28 mouse cellular contexts compared by ENCODE assay signal in genomic region chr11:46810511-46810910, GRCm38 (mm10). TPM values are rescaled to one million over a fixed set of nuclear protein-coding genes. Genes with fewer than 3 reads are reported as not detected.
DNase-seq lines count a peak whose midpoint lies in the region; ATAC-seq and TF ChIP-seq lines count a peak whose summit lies in the region.
"Had no signal": no experiment of that assay in that cellular context is flagged by ENCODE, and none has a peak within 500 bp of the region (broad histone marks: within the 10 kb centered on the region; RNA-seq: fewer than 3 reads in every experiment).

Gene Timd4 (plus strand): TSS chr11:46810800.

- no peak for TF ChIP-seq POLR2A in liver, adult 2 months (IDR thresholded peaks at IDR 0.05; ENCODE audit: extremely low read depth, insufficient read depth, low read length)

- no peaks in the 10 kb centered on the region for H3K36me3 ChIP-seq in heart, embryonic 11.5 days (ENCODE audit: control insufficient read depth, insufficient read depth, low read length)
- no peaks in the 10 kb centered on the region for H3K36me3 ChIP-seq in liver, adult 2 months (ENCODE audit: control insufficient read depth, insufficient read depth, low read length)
- no peaks in the 10 kb centered on the region for H3K36me3 ChIP-seq in liver, embryonic 11.5 days (ENCODE audit: control insufficient read depth, insufficient read depth, low read length)
- H3K36me3 ChIP-seq: embryonic facial prominence, embryonic 12.5 days; embryonic facial prominence, embryonic 15.5 days; heart, embryonic 13.5 days; hindbrain, embryonic 10.5 days; hindbrain, embryonic 13.5 days; intestine, embryonic 15.5 days had no signal

- H3K4me1 ChIP-seq in heart, embryonic 11.5 days (ENCODE audit: control insufficient read depth, insufficient read depth, low read length) = no peaks in the 10 kb centered on the region
- H3K4me1 ChIP-seq in liver, adult 2 months (ENCODE audit: control insufficient read depth, insufficient read depth, low read length) = no peaks in the 10 kb centered on the region
- H3K4me1 ChIP-seq in liver, embryonic 11.5 days (replicated peaks; ENCODE audit: control insufficient read depth, insufficient read depth, low read length) = no peaks in the 10 kb centered on the region
- H3K4me1 ChIP-seq: embryonic facial prominence, embryonic 12.5 days; embryonic facial prominence, embryonic 15.5 days; heart, embryonic 13.5 days; hindbrain, embryonic 10.5 days; hindbrain, embryonic 13.5 days; intestine, embryonic 15.5 days had no signal

- peak; percentile 11 to 40 for DNase-seq in heart, adult 18-20 months
- peak; percentile 24 for DNase-seq in liver, adult 2 months (ENCODE audit: extremely low read depth, low read depth, low spot score)
- DNase-seq in liver, embryonic 11.5 days (ENCODE audit: low spot score) = no peak
- peak; percentile 6 for DNase-seq in skeletal muscle tissue, adult 2 months (ENCODE audit: low read depth, low spot score)
- DNase-seq in kidney, postnatal 14 days = no peak
- DNase-seq: adrenal gland, adult 2 months; adrenal gland, postnatal 14 days; cerebellum, adult 11 months; cerebellum, adult 2 months; cerebellum, adult 9-11 months; cerebellum, postnatal 25 days; forebrain, postnatal 0 days; gastrocnemius, postnatal 36 days had no signal

- H3K4me2 ChIP-seq in heart, embryonic 11.5 days = no peak within 1 kb of the TSS
- no peak within 1 kb of the TSS for H3K4me2 ChIP-seq in liver, embryonic 11.5 days
- H3K4me2 ChIP-seq: embryonic facial prominence, embryonic 12.5 days; embryonic facial prominence, embryonic 15.5 days; heart, embryonic 13.5 days; hindbrain, embryonic 13.5 days; intestine, embryonic 15.5 days had no signal

- WGBS in heart, embryonic 11.5 days (ENCODE audit: insufficient replicate concordance) = 64% methylated on average over 5 of the region's 5 CpGs
- 75% methylated on average over 5 of the region's 5 CpGs for WGBS in liver, adult 2 months
- 70% methylated on average over 5 of the region's 5 CpGs for WGBS in liver, embryonic 11.5 days

- no peak within 1 kb of the TSS for H3K4me3 ChIP-seq in heart, embryonic 11.5 days (ENCODE audit: low read depth, low read length)
- H3K4me3 ChIP-seq in liver, adult 2 months (ENCODE audit: insufficient read depth, low read depth, low read length) = peak within 1 kb of the TSS; percentile 10; the same call in 1 of the 2 replicates
- H3K4me3 ChIP-seq in liver, embryonic 11.5 days (ENCODE audit: low read depth, low read length) = no peak within 1 kb of the TSS
- H3K4me3 ChIP-seq: embryonic facial prominence, embryonic 12.5 days; embryonic facial prominence, embryonic 15.5 days; heart, embryonic 13.5 days; hindbrain, embryonic 10.5 days; hindbrain, embryonic 13.5 days; intestine, embryonic 15.5 days had no signal

- no peak for TF ChIP-seq CTCF in liver, adult 2 months (IDR thresholded peaks at IDR 0.05; ENCODE audit: low read depth, low read length)

- H3K27me3 ChIP-seq in heart, embryonic 11.5 days (ENCODE audit: control insufficient read depth, insufficient read depth, low read length) = no peaks in the 10 kb centered on the region
- no peaks in the 10 kb centered on the region for H3K27me3 ChIP-seq in liver, adult 2 months (ENCODE audit: control insufficient read depth, insufficient read depth, low read length)
- H3K27me3 ChIP-seq in liver, embryonic 11.5 days (replicated peaks; ENCODE audit: control insufficient read depth, insufficient read depth, low read length) = no peaks in the 10 kb centered on the region
- H3K27me3 ChIP-seq: embryonic facial prominence, embryonic 12.5 days; embryonic facial prominence, embryonic 15.5 days; heart, embryonic 13.5 days; hindbrain, embryonic 13.5 days; intestine, embryonic 15.5 days had no signal

- no peaks in the 10 kb centered on the region for H3K9me3 ChIP-seq in heart, embryonic 11.5 days (replicated peaks; ENCODE audit: control insufficient read depth, low read length)
- no peaks in the 10 kb centered on the region for H3K9me3 ChIP-seq in liver, embryonic 11.5 days (ENCODE audit: control insufficient read depth, low read length)
- H3K9me3 ChIP-seq: embryonic facial prominence, embryonic 12.5 days; embryonic facial prominence, embryonic 15.5 days; heart, embryonic 13.5 days; hindbrain, embryonic 10.5 days; hindbrain, embryonic 13.5 days; intestine, embryonic 15.5 days had no signal

- no peak for ATAC-seq in heart, embryonic 11.5 days (replicated peaks; ENCODE audit: insufficient number of reproducible peaks, low FRiP score, low TSS enrichment)
- ATAC-seq in liver, embryonic 11.5 days (replicated peaks; ENCODE audit: low FRiP score) = no peak
- ATAC-seq: CD4-positive, CD25-positive, alpha-beta regulatory T cell, adult 4 months; forebrain, embryonic 14.5 days; forebrain, postnatal 0 days; hindbrain, embryonic 16.5 days; intestine, embryonic 15.5 days had no signal

- H3K27ac ChIP-seq in heart, embryonic 11.5 days (ENCODE audit: low read depth, low read length) = no peak within 1 kb of the TSS
- H3K27ac ChIP-seq in liver, adult 2 months (replicated peaks; ENCODE audit: insufficient read depth, low read depth, low read length) = no peak within 1 kb of the TSS
- no peak within 1 kb of the TSS for H3K27ac ChIP-seq in liver, embryonic 11.5 days (ENCODE audit: low read depth, low read length)
- H3K27ac ChIP-seq: embryonic facial prominence, embryonic 12.5 days; embryonic facial prominence, embryonic 15.5 days; heart, embryonic 13.5 days; hindbrain, embryonic 10.5 days; hindbrain, embryonic 13.5 days; intestine, embryonic 15.5 days had no signal

- no peaks in the 10 kb centered on the region for H3K79me2 ChIP-seq in liver, adult 2 months (ENCODE audit: control insufficient read depth, insufficient read depth, low read length)

- H3K9ac ChIP-seq in heart, embryonic 11.5 days (ENCODE audit: low read depth, low read length) = no peak within 1 kb of the TSS
- peak within 1 kb of the TSS; percentile 1; the same call in 1 of the 2 replicates for H3K9ac ChIP-seq in liver, adult 2 months (ENCODE audit: low read depth, low read length)
- no peak within 1 kb of the TSS for H3K9ac ChIP-seq in liver, embryonic 11.5 days (ENCODE audit: low read depth, low read length)
- H3K9ac ChIP-seq: embryonic facial prominence, embryonic 12.5 days; embryonic facial prominence, embryonic 15.5 days; forebrain, postnatal 0 days; heart, embryonic 13.5 days; hindbrain, embryonic 13.5 days; intestine, embryonic 15.5 days had no signal

RNA-seq across cellular contexts. Expression of gene Timd4, which starts in this region (rescaled TPM):
- 1 to 10 TPM; 2.4 to 4.4 TPM for total RNA-seq in heart, adult 18-20 months (2021)
- polyA plus RNA-seq in heart, embryonic 11.5 days (2014; fragmentation: Nextera tagmentation; extraction: Ambion mirVana) = 0.15 and 0.16 TPM in 2 replicates
- 5.3 and 5.4 TPM in 2 replicates for total RNA-seq in liver, adult 2 months (2014; rRNA removed)
- 1.8 and 3.0 TPM in 2 replicates for polyA plus RNA-seq in liver, adult 2 months (2012; rRNA removed)
- 6.6 and 6.8 TPM in 2 replicates for polyA plus RNA-seq in liver, embryonic 11.5 days (2014; fragmentation: Nextera tagmentation; extraction: Ambion mirVana)
- total RNA-seq: common myeloid progenitor, adult 5-6 weeks; granulocyte monocyte progenitor cell, adult 5-6 weeks; MEL had no signal
- polyA plus RNA-seq: C2C12; CD4-positive, CD25-positive, alpha-beta regulatory T cell, adult 4 months; cerebellum, adult 2 months; forebrain, embryonic 11.5 days; forebrain, postnatal 0 days; hindbrain, embryonic 16.5 days had no signal

Comparison
In these comparisons a context has a peak if more than half of its experiments do, and no peak if none do; other contexts are left out.
1. DNase-seq: peak in heart, adult 18-20 months (2 of 2), liver, adult 2 months (single experiment) and skeletal muscle tissue, adult 2 months (single experiment); none in liver, embryonic 11.5 days (single experiment) and kidney, postnatal 14 days (single experiment).